Mouse (Mus musculus): ENCODE measurements at regions not wholly inside any gene's neighbourhood (a gene's known extent, or its start where the extent isn't known, plus 50 kb on each side); places are given as distances from the start of the nearest gene placed in this dataset.
A peak's percentile ranks its signal among the peaks of the same experiment; 100 is the strongest.

DNA sequence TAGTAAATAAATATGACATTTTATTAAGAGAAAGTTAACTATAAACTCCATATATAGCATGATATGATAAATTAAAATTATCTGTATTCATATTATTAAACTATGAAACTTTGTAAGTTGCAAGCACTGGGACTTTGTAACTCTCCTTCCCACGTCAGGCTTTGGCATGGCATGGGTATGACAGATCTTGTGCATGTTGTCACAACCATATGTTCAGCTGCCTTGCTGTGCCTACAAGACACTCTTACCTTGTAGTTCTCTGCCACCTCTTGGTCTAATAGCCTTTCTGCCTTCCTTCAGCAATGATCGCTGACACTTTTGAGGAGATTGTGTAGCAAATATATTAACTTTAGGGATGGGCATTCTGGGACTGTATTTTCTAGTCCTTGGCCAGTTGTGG is 183.1 kb upstream of the Ndst3 start:
- Histone ChIP-seq H3K4me1 (ENCODE audit: insufficient read depth, low read depth, low read length) (no peaks in the 10 kb centered on the region), H3K36me3 (ENCODE audit: insufficient read depth, low read length) (no peaks in the 10 kb centered on the region), H3K9ac (replicated peaks; ENCODE audit: low read depth) (no peak overlapping the region), H3K27me3 (replicated peaks; ENCODE audit: insufficient read depth, low read length) (no peaks in the 10 kb centered on the region), H3K9me3 (ENCODE audit: low read length) (no peaks in the 10 kb centered on the region), H3K4me3 (ENCODE audit: low read depth, low read length) (no peak overlapping the region), H3K4me2 (replicated peaks; ENCODE audit: low read depth, low read length) (no peak overlapping the region), H3K27ac (ENCODE audit: low read length) (no peak overlapping the region)
- 80% methylated on average over 2 of the region's 2 CpGs for WGBS
- no peak for DNase-seq (ENCODE audit: low spot score)
- no peak for ATAC-seq
- no peak for TF ChIP-seq CTCF (IDR thresholded peaks at IDR 0.05)
- TF ChIP-seq EP300 (IDR thresholded peaks at IDR 0.05): no peak

- no peak for TF ChIP-seq EP300 (IDR thresholded peaks at IDR 0.05)
- TF ChIP-seq CTCF (IDR thresholded peaks at IDR 0.05): no peak
- no peak overlapping the region for H3K4me2 ChIP-seq (replicated peaks; ENCODE audit: low read depth, low read length)
- DNase-seq (ENCODE audit: low spot score): no peak
- ATAC-seq: no peak
- no peak overlapping the region for H3K4me3 ChIP-seq (ENCODE audit: low read depth, low read length)
- H3K27me3 ChIP-seq (replicated peaks; ENCODE audit: insufficient read depth, low read length): no peaks in the 10 kb centered on the region
- no peaks in the 10 kb centered on the region for H3K9me3 ChIP-seq (ENCODE audit: low read length)
- no peak overlapping the region for H3K27ac ChIP-seq (ENCODE audit: low read length)
- H3K36me3 ChIP-seq (ENCODE audit: insufficient read depth, low read length): no peaks in the 10 kb centered on the region
- H3K4me1 ChIP-seq (ENCODE audit: insufficient read depth, low read depth, low read length): no peaks in the 10 kb centered on the region
- 63% methylated on average over 3 of the region's 3 CpGs for WGBS
- H3K9ac ChIP-seq (replicated peaks; ENCODE audit: low read depth): no peak overlapping the region
Measured at GRCm38 (mm10) chr3:123893691-123894090, 203.0 kb upstream of the Ndst3 start.

DNA sequence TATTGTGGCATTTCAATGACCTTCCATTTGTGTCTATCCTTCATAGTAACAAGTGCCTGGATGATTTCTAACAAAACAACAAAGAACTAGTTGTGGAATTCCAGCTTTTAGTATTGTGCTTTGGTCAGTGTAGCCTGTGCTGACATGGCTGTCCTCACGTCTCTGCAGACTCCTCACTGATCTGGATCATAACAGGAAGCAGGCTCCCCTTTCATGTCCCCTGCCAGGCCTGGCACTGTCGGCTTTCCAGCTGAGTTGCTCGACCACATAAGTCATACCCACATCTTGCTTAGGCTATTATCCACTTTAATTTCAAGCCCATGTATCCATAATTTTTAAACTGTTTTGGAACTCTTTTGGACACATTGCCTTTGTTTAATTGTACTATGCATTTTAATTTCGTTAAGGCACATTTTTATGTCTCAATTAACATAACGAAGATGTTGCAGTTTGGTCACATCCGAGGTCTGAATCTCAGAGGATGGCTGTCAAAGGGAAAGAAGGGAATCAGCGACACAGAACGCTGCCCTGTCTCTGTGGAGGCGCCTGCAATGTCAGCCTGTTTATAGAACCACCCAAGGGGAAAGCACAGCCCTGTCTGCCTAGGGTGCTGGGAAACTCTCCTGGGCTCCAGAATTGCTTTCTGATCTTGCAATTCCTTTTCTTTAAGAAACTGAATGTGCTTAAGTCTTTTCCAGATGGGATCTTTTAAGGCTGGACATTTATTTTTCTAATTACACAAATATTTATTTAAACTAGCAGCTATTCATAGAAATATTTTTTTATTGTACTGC is 215.5 kb upstream of the Ndst3 start:
- Histone ChIP-seq H3K4me1 (ENCODE audit: insufficient read depth, low read depth, low read length) (no peaks in the 10 kb centered on the region), H3K4me3 (ENCODE audit: low read depth, low read length) (no peak overlapping the region), H3K27me3 (replicated peaks; ENCODE audit: insufficient read depth, low read length) (no peaks in the 10 kb centered on the region), H3K9ac (replicated peaks; ENCODE audit: low read depth) (no peak overlapping the region), H3K4me2 (replicated peaks; ENCODE audit: low read depth, low read length) (0 out of 2 replicates have a peak overlapping the region, but pooled peaks have one; percentile 17), H3K9me3 (ENCODE audit: low read length) (no peaks in the 10 kb centered on the region), H3K36me3 (ENCODE audit: insufficient read depth, low read length) (no peaks in the 10 kb centered on the region), H3K27ac (ENCODE audit: low read length) (0 out of 2 replicates have a peak overlapping the region, but pooled peaks have one; percentile 3)
- WGBS: 26% methylated on average over 9 of the region's 9 CpGs
- ATAC-seq (peak; percentile 62), DNase-seq (ENCODE audit: low spot score) (peak; percentile 9)
- TF ChIP-seq EP300 (IDR thresholded peaks at IDR 0.05) (no peak), CTCF (IDR thresholded peaks at IDR 0.05) (no peak)

DNA sequence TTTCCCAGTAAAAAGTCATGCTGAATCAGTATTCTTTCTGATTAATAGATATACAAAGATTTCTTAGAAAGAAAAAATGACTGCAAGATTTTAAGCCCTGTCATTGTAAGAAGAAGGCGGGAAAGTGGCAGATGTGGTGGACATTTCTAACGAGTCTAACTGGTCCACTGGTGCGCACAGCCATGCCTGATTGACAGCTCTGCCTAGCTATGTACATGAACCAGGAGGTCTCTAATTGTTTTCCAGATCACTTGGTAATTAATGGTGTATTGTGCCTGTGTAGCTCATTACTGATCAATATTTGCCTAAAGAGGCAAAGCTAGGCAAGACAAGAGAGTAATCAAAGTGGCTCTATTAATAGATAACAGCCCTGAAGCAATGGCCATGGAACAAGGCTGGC is 227.5 kb upstream of the Ndst3 start:
- WGBS: 76% methylated on average over 3 of the region's 3 CpGs
- H3K9ac ChIP-seq (replicated peaks; ENCODE audit: low read depth): no peak overlapping the region
- H3K4me1 ChIP-seq (ENCODE audit: insufficient read depth, low read depth, low read length): no peaks in the 10 kb centered on the region
- no peaks in the 10 kb centered on the region for H3K36me3 ChIP-seq (ENCODE audit: insufficient read depth, low read length)
- no peaks in the 10 kb centered on the region for H3K27me3 ChIP-seq (replicated peaks; ENCODE audit: insufficient read depth, low read length)
- DNase-seq (ENCODE audit: low spot score) (no peak), ATAC-seq (no peak)
- H3K4me2 ChIP-seq (replicated peaks; ENCODE audit: low read depth, low read length): no peak overlapping the region
- no peak overlapping the region for H3K27ac ChIP-seq (ENCODE audit: low read length)
- no peaks in the 10 kb centered on the region for H3K9me3 ChIP-seq (ENCODE audit: low read length)
- H3K4me3 ChIP-seq (ENCODE audit: low read depth, low read length): no peak overlapping the region
- TF ChIP-seq CTCF (IDR thresholded peaks at IDR 0.05): no peak
- no peak for TF ChIP-seq EP300 (IDR thresholded peaks at IDR 0.05)

DNA sequence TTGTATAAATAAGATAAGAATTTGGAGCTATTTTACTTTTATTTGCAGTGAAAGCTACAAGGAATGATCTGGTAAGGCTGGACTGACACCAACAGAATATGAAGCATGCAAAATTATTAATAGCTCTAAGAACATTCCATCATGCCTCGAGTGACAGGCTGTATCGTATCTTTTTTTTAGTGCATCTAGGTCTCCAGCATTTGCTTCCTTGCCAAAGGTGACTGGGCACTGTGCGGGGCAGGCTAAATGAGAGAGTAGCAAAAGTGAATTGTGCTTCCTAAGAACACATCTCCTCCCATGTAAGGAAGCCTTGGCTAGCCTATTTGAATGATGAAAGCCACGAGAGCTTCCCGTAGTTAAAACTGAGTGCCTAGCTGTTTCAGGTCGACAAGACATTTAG is 261.5 kb upstream of the Ndst3 start:
- Histone ChIP-seq H3K9ac (replicated peaks; ENCODE audit: low read depth) (no peak overlapping the region), H3K4me1 (ENCODE audit: insufficient read depth, low read depth, low read length) (no peaks in the 10 kb centered on the region), H3K4me2 (replicated peaks; ENCODE audit: low read depth, low read length) (no peak overlapping the region), H3K27ac (ENCODE audit: low read length) (no peak overlapping the region), H3K27me3 (replicated peaks; ENCODE audit: insufficient read depth, low read length) (no peaks in the 10 kb centered on the region), H3K9me3 (ENCODE audit: low read length) (no peaks in the 10 kb centered on the region), H3K36me3 (ENCODE audit: insufficient read depth, low read length) (no peaks in the 10 kb centered on the region), H3K4me3 (ENCODE audit: low read depth, low read length) (no peak overlapping the region)
- TF ChIP-seq EP300 (IDR thresholded peaks at IDR 0.05) (no peak), CTCF (IDR thresholded peaks at IDR 0.05) (no peak)
- DNase-seq (ENCODE audit: low spot score) (no peak), ATAC-seq (no peak)
- 72% methylated on average over 6 of the region's 6 CpGs for WGBS

GRCm38 (mm10) chr3:123967373-123967772 is 276.7 kb upstream of the Ndst3 start:
- H3K4me3 ChIP-seq (ENCODE audit: low read depth, low read length): no peak overlapping the region
- H3K4me2 ChIP-seq (replicated peaks; ENCODE audit: low read depth, low read length): no peak overlapping the region
- DNase-seq (ENCODE audit: low spot score) (no peak), ATAC-seq (no peak)
- H3K36me3 ChIP-seq (ENCODE audit: insufficient read depth, low read length): no peaks in the 10 kb centered on the region
- no peaks in the 10 kb centered on the region for H3K27me3 ChIP-seq (replicated peaks; ENCODE audit: insufficient read depth, low read length)
- no peak overlapping the region for H3K9ac ChIP-seq (replicated peaks; ENCODE audit: low read depth)
- H3K9me3 ChIP-seq (ENCODE audit: low read length): no peaks in the 10 kb centered on the region
- H3K27ac ChIP-seq (ENCODE audit: low read length): no peak overlapping the region
- H3K4me1 ChIP-seq (ENCODE audit: insufficient read depth, low read depth, low read length): no peaks in the 10 kb centered on the region
- 73% methylated on average over 3 of the region's 3 CpGs for WGBS
- TF ChIP-seq EP300 (IDR thresholded peaks at IDR 0.05): no peak
- no peak for TF ChIP-seq CTCF (IDR thresholded peaks at IDR 0.05)
